Mouse (Mus musculus) liver, embryonic 14.5 days (tissue): Measurements from ENCODE around the gene Wnt7b.

Source experiments
- CTCF ChIP-seq: IDR thresholded peaks from 2 replicates; pipeline ENCODE4 v1.5.1; 2016; ENCODE audit warnings: antibody characterized with exemption, low read depth, control low read depth
- EP300 ChIP-seq: IDR thresholded peaks from 2 replicates; pipeline ENCODE4 v1.6.1; 2016; ENCODE audit warnings: antibody characterized with exemption, low read depth

GRCm38 (mm10) chr15:85631591-85631990 is 49.3 kb upstream of the Wnt7b start:
- TF ChIP-seq CTCF: no peak
- TF ChIP-seq EP300: no peak
